Mouse (Mus musculus): ENCODE results near the gene Gm47995. TPM values are rescaled to one million over a fixed set of nuclear protein-coding genes. Genes with fewer than 3 reads are reported as not detected.
"Not testable (repeated sequence)": the region's sequence is repeated elsewhere in the genome, so short reads cannot be mapped to it uniquely, and the experiment has no call there.

The Gm47995 gene
- polyA plus RNA-seq (2014; fragmentation: Nextera tagmentation; extraction: Ambion mirVana): 0.31 TPM in 1 of 2 replicates, not detected in the other

GRCm38 (mm10) chr1:151198120-151198519, at the start of gene Gm47995:
Gene Gm47995 (plus strand): TSS chr1:151198448.
- 100% methylated on average over 2 of the region's 4 CpGs for WGBS
- not testable (repeated sequence) for ATAC-seq (ENCODE audit: insufficient read depth, low FRiP score, low TSS enrichment)

GRCm38 (mm10) chr1:151150211-151150610, 48.0 kb upstream of the Gm47995 start:
- Histone ChIP-seq H3K4me3 (ENCODE audit: low read depth, low read length) (no peak overlapping the region), H3K9ac (ENCODE audit: low read length) (no peak overlapping the region), H3K4me2 (ENCODE audit: low read depth) (no peak overlapping the region), H3K4me1 (ENCODE audit: control insufficient read depth, insufficient read depth, low read length) (no peaks in the 10 kb centered on the region), H3K27ac (ENCODE audit: low read depth, low read length) (no peak overlapping the region), H3K9me3 (ENCODE audit: control insufficient read depth, low read length) (no peaks in the 10 kb centered on the region), H3K27me3 (ENCODE audit: control insufficient read depth, insufficient read depth, low read length) (no peaks in the 10 kb centered on the region), H3K36me3 (ENCODE audit: control insufficient read depth, insufficient read depth, low read length) (no peaks in the 10 kb centered on the region)
- ATAC-seq (ENCODE audit: insufficient read depth, low FRiP score, low TSS enrichment) (no peak), DNase-seq (ENCODE audit: low spot score) (no peak)
- 94% methylated on average over 7 of the region's 7 CpGs for WGBS

More at GRCm38 (mm10) chr1:151198120-151198519, at the start of gene Gm47995:
- not testable (repeated sequence) for H3K27ac ChIP-seq (ENCODE audit: low read depth, low read length); H3K9me3 ChIP-seq (ENCODE audit: control insufficient read depth, low read length); H3K9ac ChIP-seq (ENCODE audit: low read length); H3K4me3 ChIP-seq (ENCODE audit: low read depth, low read length); H3K27me3 ChIP-seq (ENCODE audit: control insufficient read depth, insufficient read depth, low read length); DNase-seq (ENCODE audit: low spot score); H3K4me2 ChIP-seq (ENCODE audit: low read depth); H3K4me1 ChIP-seq (ENCODE audit: control insufficient read depth, insufficient read depth, low read length); H3K36me3 ChIP-seq (ENCODE audit: control insufficient read depth, insufficient read depth, low read length)

GRCm38 (mm10) chr1:151151089-151151488, 47.2 kb upstream of the Gm47995 start:
- 65% methylated on average over 2 of the region's 2 CpGs for WGBS
- no peaks in the 10 kb centered on the region for H3K4me1 ChIP-seq (ENCODE audit: control insufficient read depth, insufficient read depth, low read length)

GRCm38 (mm10) chr1:151153056-151153652, 45.1 kb upstream of the Gm47995 start:
- Histone ChIP-seq H3K9ac (ENCODE audit: low read length) (no peak overlapping the region), H3K27ac (ENCODE audit: low read depth, low read length) (no peak overlapping the region), H3K4me3 (ENCODE audit: low read depth, low read length) (no peak overlapping the region), H3K27me3 (ENCODE audit: control insufficient read depth, insufficient read depth, low read length) (no peaks in the 10 kb centered on the region), H3K4me1 (ENCODE audit: control insufficient read depth, insufficient read depth, low read length) (no peaks in the 10 kb centered on the region), H3K9me3 (ENCODE audit: control insufficient read depth, low read length) (no peaks in the 10 kb centered on the region), H3K36me3 (ENCODE audit: control insufficient read depth, insufficient read depth, low read length) (no peaks in the 10 kb centered on the region), H3K4me2 (ENCODE audit: low read depth) (no peak overlapping the region)
- DNase-seq (ENCODE audit: low spot score) (no peak), ATAC-seq (ENCODE audit: insufficient read depth, low FRiP score, low TSS enrichment) (no peak)
- 86% methylated on average over 6 of the region's 6 CpGs for WGBS

More at GRCm38 (mm10) chr1:151151089-151151488, 47.2 kb upstream of the Gm47995 start:
- DNase-seq (ENCODE audit: low spot score): no peak
- ATAC-seq (ENCODE audit: insufficient read depth, low FRiP score, low TSS enrichment): no peak
- no peak overlapping the region for H3K27ac ChIP-seq (ENCODE audit: low read depth, low read length)
- no peaks in the 10 kb centered on the region for H3K9me3 ChIP-seq (ENCODE audit: control insufficient read depth, low read length)
- H3K4me2 ChIP-seq (ENCODE audit: low read depth): no peak overlapping the region
- no peaks in the 10 kb centered on the region for H3K36me3 ChIP-seq (ENCODE audit: control insufficient read depth, insufficient read depth, low read length)
- no peak overlapping the region for H3K4me3 ChIP-seq (ENCODE audit: low read depth, low read length)
- no peak overlapping the region for H3K9ac ChIP-seq (ENCODE audit: low read length)
- no peaks in the 10 kb centered on the region for H3K27me3 ChIP-seq (ENCODE audit: control insufficient read depth, insufficient read depth, low read length)

GRCm38 (mm10) chr1:151154131-151154530, 44.1 kb upstream of the Gm47995 start:
- not testable (repeated sequence) for H3K4me2 ChIP-seq (ENCODE audit: low read depth); H3K4me1 ChIP-seq (ENCODE audit: control insufficient read depth, insufficient read depth, low read length); H3K9me3 ChIP-seq (ENCODE audit: control insufficient read depth, low read length); DNase-seq (ENCODE audit: low spot score); H3K36me3 ChIP-seq (ENCODE audit: control insufficient read depth, insufficient read depth, low read length); ATAC-seq (ENCODE audit: insufficient read depth, low FRiP score, low TSS enrichment); H3K27me3 ChIP-seq (ENCODE audit: control insufficient read depth, insufficient read depth, low read length); H3K4me3 ChIP-seq (ENCODE audit: low read depth, low read length); H3K27ac ChIP-seq (ENCODE audit: low read depth, low read length); H3K9ac ChIP-seq (ENCODE audit: low read length)
- WGBS: 95% methylated on average over 9 of the region's 9 CpGs

GRCm38 (mm10) chr1:151156129-151156528, 42.1 kb upstream of the Gm47995 start:
- no peak for DNase-seq (ENCODE audit: low spot score)
- H3K4me3 ChIP-seq (ENCODE audit: low read depth, low read length): no peak overlapping the region
- H3K4me1 ChIP-seq (ENCODE audit: control insufficient read depth, insufficient read depth, low read length): no peaks in the 10 kb centered on the region
- no peak overlapping the region for H3K27ac ChIP-seq (ENCODE audit: low read depth, low read length)
- H3K9ac ChIP-seq (ENCODE audit: low read length): no peak overlapping the region
- H3K4me2 ChIP-seq (ENCODE audit: low read depth): no peak overlapping the region
- no peak for ATAC-seq (ENCODE audit: insufficient read depth, low FRiP score, low TSS enrichment)
- no peaks in the 10 kb centered on the region for H3K27me3 ChIP-seq (ENCODE audit: control insufficient read depth, insufficient read depth, low read length)
- H3K36me3 ChIP-seq (ENCODE audit: control insufficient read depth, insufficient read depth, low read length): no peaks in the 10 kb centered on the region
- 90% methylated on average over 3 of the region's 3 CpGs for WGBS
- no peaks in the 10 kb centered on the region for H3K9me3 ChIP-seq (ENCODE audit: control insufficient read depth, low read length)

- DNase-seq (ENCODE audit: low spot score) (no peak), ATAC-seq (ENCODE audit: insufficient read depth, low FRiP score, low TSS enrichment) (no peak)
- 89% methylated on average over 7 of the region's 7 CpGs for WGBS
- Histone ChIP-seq H3K36me3 (ENCODE audit: control insufficient read depth, insufficient read depth, low read length) (no peaks in the 10 kb centered on the region), H3K9me3 (ENCODE audit: control insufficient read depth, low read length) (no peaks in the 10 kb centered on the region), H3K4me3 (ENCODE audit: low read depth, low read length) (no peak overlapping the region), H3K4me1 (ENCODE audit: control insufficient read depth, insufficient read depth, low read length) (no peaks in the 10 kb centered on the region), H3K27ac (ENCODE audit: low read depth, low read length) (no peak overlapping the region), H3K4me2 (ENCODE audit: low read depth) (no peak overlapping the region), H3K27me3 (ENCODE audit: control insufficient read depth, insufficient read depth, low read length) (no peaks in the 10 kb centered on the region), H3K9ac (ENCODE audit: low read length) (no peak overlapping the region)
Measured at GRCm38 (mm10) chr1:151156777-151157632, 41.2 kb upstream of the Gm47995 start.

GRCm38 (mm10) chr1:151157963-151158856, 40.0 kb upstream of the Gm47995 start:
- Histone ChIP-seq H3K4me2 (ENCODE audit: low read depth) (no peak overlapping the region), H3K4me3 (ENCODE audit: low read depth, low read length) (no peak overlapping the region), H3K36me3 (ENCODE audit: control insufficient read depth, insufficient read depth, low read length) (no peaks in the 10 kb centered on the region), H3K27ac (ENCODE audit: low read depth, low read length) (no peak overlapping the region), H3K4me1 (ENCODE audit: control insufficient read depth, insufficient read depth, low read length) (no peaks in the 10 kb centered on the region), H3K9ac (ENCODE audit: low read length) (no peak overlapping the region), H3K9me3 (ENCODE audit: control insufficient read depth, low read length) (no peaks in the 10 kb centered on the region), H3K27me3 (ENCODE audit: control insufficient read depth, insufficient read depth, low read length) (no peaks in the 10 kb centered on the region)
- WGBS: 56% methylated on average over 9 of the region's 9 CpGs
- DNase-seq (ENCODE audit: low spot score) (peak; percentile 21), ATAC-seq (ENCODE audit: insufficient read depth, low FRiP score, low TSS enrichment) (peak; percentile 67)

Data from neural tube, embryonic 11.5 days (tissue).